Mouse (Mus musculus) effector memory CD4-positive, alpha-beta T cell, adult 7 months (primary cell): ENCODE measurements around the gene Gm5788. TPM values are rescaled to one million over a fixed set of nuclear protein-coding genes. Genes with fewer than 3 reads are reported as not detected.

ENCODE experiments used
- polyA plus RNA-seq: library from polyadenylated mRNA; unstranded; fragments of 100-300 nt; shearing (Covaris generic); gene quantifications from one replicate; pipeline ENCODE4 v1.2.1, GENCODE M21; 2017

The Gm5788 gene
- polyA plus RNA-seq = 1.1 TPM

DNA sequence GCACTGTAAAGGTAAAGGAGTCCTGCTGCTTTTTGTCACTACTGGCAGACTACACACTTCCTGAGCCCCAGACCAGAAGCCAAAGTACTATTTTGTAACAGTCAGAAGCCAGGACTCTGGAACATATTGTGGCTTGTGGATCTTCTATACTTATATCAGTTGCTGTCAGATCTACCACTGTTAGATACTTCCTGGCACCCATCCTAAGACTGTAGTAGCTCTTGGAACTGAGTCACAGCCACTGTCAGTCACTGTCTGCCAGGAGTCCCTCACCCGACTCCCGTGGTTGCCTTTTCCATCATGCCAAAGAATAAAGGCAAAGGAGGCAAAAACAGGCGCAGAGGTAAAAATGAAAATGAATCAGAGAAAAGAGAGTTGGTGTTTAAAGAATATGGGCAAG, at the start of gene Gm5788:
Gene Gm5788 (plus strand): TSS at position 301 of the 400 bp plus-strand sequence.

DNA sequence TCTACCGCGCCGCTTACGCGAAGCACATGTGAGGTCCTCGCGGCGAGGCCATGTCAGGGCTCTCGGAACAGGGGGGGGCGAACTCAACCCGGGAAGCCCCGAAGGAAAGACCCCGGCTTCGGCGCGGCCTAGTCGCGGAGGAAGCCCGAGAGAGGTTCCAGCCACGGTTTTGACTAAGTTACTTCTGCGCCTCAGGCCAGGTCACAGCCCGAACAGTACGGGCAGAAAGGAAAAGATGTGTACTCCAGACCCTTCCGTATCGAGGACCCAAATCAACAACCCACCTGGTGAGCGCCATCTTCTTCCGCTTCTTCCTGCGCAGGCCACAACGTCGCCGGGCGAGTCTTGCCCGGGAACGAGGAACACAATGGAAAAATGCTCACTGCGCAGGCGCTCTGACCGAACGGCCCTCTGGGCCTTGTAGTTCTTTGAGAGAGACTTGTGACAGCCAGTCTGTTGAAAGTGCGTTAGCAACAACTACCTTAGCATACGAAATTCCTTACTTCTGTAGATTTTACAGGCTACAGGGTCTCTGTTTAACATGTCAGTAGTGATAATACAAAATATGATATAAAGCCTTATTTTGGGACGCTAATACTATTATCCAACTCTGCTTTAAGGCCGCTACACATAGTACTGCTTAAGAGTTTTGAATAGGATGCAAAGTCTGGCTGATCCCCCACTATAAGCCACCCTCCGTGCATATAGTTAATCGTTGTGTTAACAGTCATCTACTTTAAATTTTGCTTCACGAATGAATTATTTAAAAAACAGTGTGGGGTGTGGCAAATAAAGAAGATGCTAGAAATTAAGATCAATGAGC, 22.3 kb upstream of the Gm5788 start, which contains the start of gene Snw1:
Gene Snw1 (minus strand): TSS at position 311 of the 823 bp plus-strand sequence.

DNA sequence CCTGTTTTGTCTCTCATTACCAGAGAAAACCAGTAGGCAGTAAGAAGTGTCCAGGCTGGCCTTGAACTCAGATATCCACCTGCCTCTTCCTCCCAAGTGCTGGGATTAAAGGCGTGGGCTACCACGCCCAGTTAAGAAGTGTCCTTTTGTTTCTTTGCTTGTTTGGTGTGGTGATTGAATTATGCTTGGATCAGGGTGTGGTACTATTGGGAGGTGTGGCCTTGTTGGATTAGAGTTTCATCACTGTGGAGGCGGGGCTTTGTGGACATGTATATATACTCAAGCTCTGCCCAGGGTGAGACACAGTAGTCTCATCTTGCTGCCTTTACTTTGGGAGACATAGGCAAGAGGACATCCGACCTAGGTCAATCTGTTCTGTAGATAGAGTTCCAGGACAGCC, 19.5 kb downstream of the Gm5788 start, which contains the start of gene Gm8300:
Gene Gm8300 (plus strand): TSS at position 301 of the 400 bp plus-strand sequence.

Other genes starting within 250 kb of the Gm5788 start
- gene Vipas39, start 228.5 kb upstream of the Gm5788 start, polyA plus RNA-seq = 19.8 TPM
- gene Ahsa1, start 228.2 kb upstream of the Gm5788 start, polyA plus RNA-seq = 153 TPM
- not detected for gene Ism2, start 195.0 kb upstream of the Gm5788 start, polyA plus RNA-seq
- 138 TPM for gene Sptlc2, start 106.4 kb upstream of the Gm5788 start, polyA plus RNA-seq
- gene Slirp, start 50.8 kb upstream of the Gm5788 start, polyA plus RNA-seq = 46.1 TPM
- gene Alkbh1, start 50.7 kb upstream of the Gm5788 start, polyA plus RNA-seq = 68.3 TPM
- gene Snw1, start 22.4 kb upstream of the Gm5788 start, polyA plus RNA-seq = 181 TPM
- 0.22 TPM for gene Gm8300, start 19.6 kb downstream of the Gm5788 start, polyA plus RNA-seq
- gene Oog1, start 108.0 kb downstream of the Gm5788 start, polyA plus RNA-seq = not detected
- not detected for gene Gm4027, start 124.1 kb downstream of the Gm5788 start, polyA plus RNA-seq
- gene Gm16381, start 149.9 kb downstream of the Gm5788 start, polyA plus RNA-seq = 0.95 TPM